32 mouse cellular contexts compared by ENCODE assay signal in genomic region chr13:27977646-27978045, GRCm38 (mm10). TPM values are rescaled to one million over a fixed set of nuclear protein-coding genes. Genes with fewer than 3 reads are reported as not detected.
"Had no signal": no experiment of that assay in that cellular context is flagged by ENCODE, and none has a peak within 500 bp of the region (broad histone marks: within the 10 kb centered on the region; RNA-seq: fewer than 3 reads in every experiment).

No protein-coding gene starts in this region.

- DNase-seq: kidney, postnatal 25 days; layer of hippocampus, adult 9-11 months; liver; liver, embryonic 13.5 days; lung, adult 2 months; lung, postnatal 14 days; lung, postnatal 4 days; midbrain, embryonic 14.5 days; right cerebral cortex, adult 18-20 months; right cerebral cortex, postnatal 25 days; spleen, adult 18-20 months; thymus, adult 18-20 months; thymus, postnatal 36 days had no signal

- H3K9ac ChIP-seq: limb, embryonic 13.5 days; liver, embryonic 13.5 days; neural tube, embryonic 12.5 days; neural tube, embryonic 15.5 days; stomach, embryonic 15.5 days had no signal

- H3K4me3 ChIP-seq: layer of hippocampus, adult 2 months; limb, embryonic 10.5 days; limb, embryonic 13.5 days; liver, embryonic 13.5 days; neural tube, embryonic 12.5 days; neural tube, embryonic 15.5 days; stomach, embryonic 15.5 days had no signal

- H3K4me1 ChIP-seq: limb, embryonic 10.5 days; limb, embryonic 13.5 days; liver, embryonic 13.5 days; neural tube, embryonic 12.5 days; neural tube, embryonic 15.5 days; stomach, embryonic 15.5 days had no signal

- H3K27me3 ChIP-seq: limb, embryonic 13.5 days; liver, embryonic 13.5 days; neural tube, embryonic 12.5 days; neural tube, embryonic 15.5 days; stomach, embryonic 15.5 days had no signal

- H3K9me3 ChIP-seq: limb, embryonic 10.5 days; limb, embryonic 13.5 days; liver, embryonic 13.5 days; neural tube, embryonic 12.5 days; neural tube, embryonic 15.5 days; stomach, embryonic 15.5 days had no signal

- H3K4me2 ChIP-seq: limb, embryonic 13.5 days; liver, embryonic 13.5 days; midbrain, embryonic 11.5 days; neural tube, embryonic 12.5 days; neural tube, embryonic 15.5 days; stomach, embryonic 15.5 days had no signal

- H3K27ac ChIP-seq: kidney, postnatal 0 days; layer of hippocampus, adult 2 months; limb, embryonic 10.5 days; limb, embryonic 13.5 days; liver, embryonic 13.5 days; neural tube, embryonic 12.5 days; neural tube, embryonic 15.5 days; stomach, embryonic 15.5 days had no signal

- H3K36me3 ChIP-seq: limb, embryonic 10.5 days; limb, embryonic 13.5 days; liver, embryonic 13.5 days; neural tube, embryonic 12.5 days; neural tube, embryonic 15.5 days; stomach, embryonic 15.5 days had no signal

RNA-seq across cellular contexts. Expression of gene Prl4a1, which starts 38.4 kb away (rescaled TPM):
- total RNA-seq: layer of hippocampus, adult 2 months; layer of hippocampus, postnatal 25 days; left cerebral cortex, adult 18-20 months; left cerebral cortex, postnatal 25 days; megakaryocyte progenitor cell, adult 5-6 weeks; megakaryocyte-erythroid progenitor cell, adult 5-6 weeks had no signal
- polyA plus RNA-seq: kidney, embryonic 14.5 days; kidney, postnatal 0 days; large intestine, adult 2 months; limb, embryonic 10.5 days; limb, embryonic 13.5 days; liver, embryonic 13.5 days; liver, embryonic 16.5 days; lung, adult 2 months; lung, embryonic 16.5 days; midbrain, embryonic 11.5 days; midbrain, embryonic 14.5 days; neural tube, embryonic 12.5 days; neural tube, embryonic 15.5 days; stomach, embryonic 15.5 days; testis, adult 2 months; urinary bladder, adult 2 months had no signal
